ENCODE assay signal across 17 mouse cellular contexts in the genomic region with DNA sequence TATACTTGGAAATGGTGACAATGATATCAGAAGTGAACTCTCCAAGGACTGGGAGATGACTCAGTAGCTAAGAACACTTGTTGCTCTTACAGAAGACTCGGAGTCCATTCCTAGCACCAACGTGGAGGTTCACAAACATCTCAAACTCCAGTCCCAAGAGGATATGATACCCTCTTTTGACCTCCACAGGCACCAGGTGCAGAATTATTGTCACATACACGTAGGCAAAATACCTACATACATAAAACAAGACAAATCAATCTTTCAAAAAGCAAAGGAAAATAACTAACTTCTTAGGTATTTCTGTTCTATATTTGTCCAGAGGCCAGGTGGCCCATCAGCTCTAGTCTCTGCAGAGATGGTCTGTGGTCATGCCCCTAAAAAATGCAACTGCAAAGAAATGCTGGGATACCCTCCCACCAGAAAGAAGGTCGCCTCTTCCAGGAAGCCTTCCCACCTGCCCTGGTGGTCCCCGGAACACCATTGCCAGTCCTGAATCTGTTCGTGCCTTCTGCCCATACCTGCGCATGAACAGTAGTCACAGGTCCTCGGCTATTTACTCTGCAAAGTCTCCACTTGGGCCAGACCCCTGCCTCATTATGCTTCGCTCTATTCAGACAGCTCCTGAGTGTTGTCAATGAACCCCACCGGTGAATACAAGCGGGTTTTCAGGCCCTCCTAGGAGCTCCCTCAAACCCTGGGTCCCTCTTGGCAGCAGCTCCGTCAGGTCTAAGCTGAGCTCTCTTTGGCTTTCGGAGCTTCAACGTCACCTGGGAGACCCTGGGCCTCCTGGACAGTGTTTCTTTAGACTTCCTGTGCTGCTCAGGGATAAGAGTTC.
"Had no signal": no experiment of that assay in that cellular context is flagged by ENCODE, and none has a peak within 500 bp of the region (broad histone marks: within the 10 kb centered on the region; RNA-seq: fewer than 3 reads in every experiment).

No protein-coding gene starts in this region.

- H3K27ac ChIP-seq: liver, embryonic 14.5 days; macrophage; midbrain, embryonic 13.5 days; midbrain, embryonic 15.5 days; neural tube, embryonic 12.5 days had no signal

- ATAC-seq: lung, postnatal 0 days; midbrain, embryonic 13.5 days; midbrain, embryonic 15.5 days had no signal

- H3K4me3 ChIP-seq: megakaryocyte, embryonic 14.5 days; midbrain, embryonic 13.5 days; midbrain, embryonic 15.5 days; neural tube, embryonic 12.5 days had no signal

- H3K4me2 ChIP-seq: midbrain, embryonic 11.5 days; midbrain, embryonic 13.5 days; midbrain, embryonic 15.5 days; neural tube, embryonic 12.5 days had no signal

- H3K9ac ChIP-seq: liver, embryonic 14.5 days; midbrain, embryonic 13.5 days; midbrain, embryonic 15.5 days; neural tube, embryonic 12.5 days had no signal

- H3K9me3 ChIP-seq: midbrain, embryonic 13.5 days; midbrain, embryonic 15.5 days; neural tube, embryonic 12.5 days had no signal

- DNase-seq: lung, adult 2 months; lung, postnatal 36 days; right cerebral cortex, adult 18-20 months; right cerebral cortex, postnatal 25 days; right cerebral cortex, postnatal 4 days; spleen, adult 18-20 months; thymus, adult 18-20 months; thymus, postnatal 14 days; thymus, postnatal 36 days had no signal

- H3K27me3 ChIP-seq: midbrain, embryonic 15.5 days had no signal

- H3K36me3 ChIP-seq: midbrain, embryonic 13.5 days; midbrain, embryonic 15.5 days; neural tube, embryonic 12.5 days had no signal
